Mouse (Mus musculus) CH12.LX (cell line): Measurements from ENCODE around the gene Cd38.

Source experiments
- CTCF ChIP-seq, 2 experiments: IDR thresholded peaks in 1 of 2; conservative IDR thresholded peaks in 1 of 2; 2 replicates each; pipeline ENCODE4 v1.5.1; 2011 to 2012; ENCODE audit warnings: low read depth in 2 of 2, low read length in 2 of 2, improper control_type of control experiment in 1 of 2, inconsistent platforms in 1 of 2, mild to moderate bottlenecking in 1 of 2, moderate library complexity in 1 of 2
- EP300 ChIP-seq: IDR thresholded peaks from 2 replicates; pipeline ENCODE4 v1.6.1; 2011; ENCODE audit warnings: low read length, improper control_type of control experiment
- ETS1 ChIP-seq: conservative IDR thresholded peaks from 2 replicates; pipeline ENCODE4 v1.6.1; 2012; ENCODE audit warnings: low read depth, mild to moderate bottlenecking, inconsistent platforms, low read length, improper control_type of control experiment, moderate library complexity
- POLR2A ChIP-seq: IDR thresholded peaks from 2 replicates; pipeline ENCODE4 v1.6.1; 2011; ENCODE audit warnings: low read depth, mild to moderate bottlenecking, improper control_type of control experiment, low read length
- TBP ChIP-seq: conservative IDR thresholded peaks from 2 replicates; pipeline ENCODE4 v1.6.1; 2011; ENCODE audit warnings: low read depth, low read length, improper control_type of control experiment
- USF2 ChIP-seq: conservative IDR thresholded peaks from 2 replicates; pipeline ENCODE4 v1.6.1; 2011; ENCODE audit warnings: low read depth, low read length, improper control_type of control experiment

GRCm38 (mm10) chr5:43868711-43869600 lies 603 bp downstream of the Cd38 start:
- TF ChIP-seq TBP (no peak), EP300 (no peak), POLR2A (no peak), ETS1 (no peak), CTCF (conservative IDR thresholded peaks at IDR 0.05 in 1 of 2, IDR thresholded peaks at IDR 0.05 in 1 of 2; ENCODE audit: low read depth in 2 of 2, low read length in 2 of 2) (no peak), USF2 (no peak)
